Mouse (Mus musculus) testis, adult 2 months (tissue): ENCODE data around the gene Palm2. TPM values are rescaled to one million over a fixed set of nuclear protein-coding genes. Genes with fewer than 3 reads are reported as not detected.

Experiments
- H3K27ac ChIP-seq: fragments of 200-500 bp; 2 replicates; pipeline ENCODE4 v1.5.1; 2012; ENCODE audit warnings: low read depth, low read length; ENCODE audit not compliant: control insufficient read depth, insufficient read depth
- H3K27me3 ChIP-seq: fragments of 200-500 bp; 2 replicates; pipeline ENCODE4 v1.6.1; 2012; ENCODE audit warnings: mild to moderate bottlenecking, low read length, moderate library complexity; ENCODE audit not compliant: control insufficient read depth, insufficient read depth
- H3K36me3 ChIP-seq: fragments of 200-500 bp; 2 replicates; pipeline ENCODE4 v1.6.1; 2012; ENCODE audit warnings: mild to moderate bottlenecking, low read length; ENCODE audit not compliant: control insufficient read depth, insufficient read depth
- H3K4me1 ChIP-seq: fragments of 200-500 bp; 2 replicates; pipeline ENCODE4 v1.6.1; 2012; ENCODE audit warnings: low read length; ENCODE audit not compliant: control insufficient read depth, insufficient read depth
- H3K4me3 ChIP-seq: fragments of 200-500 bp; 2 replicates; pipeline ENCODE4 v1.5.1; 2012; ENCODE audit warnings: low read depth, mild to moderate bottlenecking, low read length, moderate library complexity, mixed read lengths; ENCODE audit not compliant: control insufficient read depth
- CTCF ChIP-seq: fragments of 200-500 bp; IDR thresholded peaks from 2 replicates; pipeline ENCODE4 v1.5.1; 2012; ENCODE audit warnings: low read depth, mild to moderate bottlenecking, inconsistent platforms, low read length, moderate library complexity; ENCODE audit not compliant: control insufficient read depth, insufficient read depth, insufficient replicate concordance
- POLR2A ChIP-seq: fragments of 200-500 bp; IDR thresholded peaks from 2 replicates; pipeline ENCODE4 v1.6.1; 2012; ENCODE audit warnings: low read depth, mild to moderate bottlenecking, inconsistent platforms, low read length, moderate library complexity; ENCODE audit not compliant: control insufficient read depth
- polyA plus RNA-seq: library from polyadenylated mRNA; depleted of rRNA; stranded (reverse); fragments of >200 nt; gene quantifications from 2 replicates; pipeline ENCODE4 v1.2.3, GENCODE M21; 2012

Palm2 gene
- polyA plus RNA-seq, 1 experiment = 0.63 TPM

DNA sequence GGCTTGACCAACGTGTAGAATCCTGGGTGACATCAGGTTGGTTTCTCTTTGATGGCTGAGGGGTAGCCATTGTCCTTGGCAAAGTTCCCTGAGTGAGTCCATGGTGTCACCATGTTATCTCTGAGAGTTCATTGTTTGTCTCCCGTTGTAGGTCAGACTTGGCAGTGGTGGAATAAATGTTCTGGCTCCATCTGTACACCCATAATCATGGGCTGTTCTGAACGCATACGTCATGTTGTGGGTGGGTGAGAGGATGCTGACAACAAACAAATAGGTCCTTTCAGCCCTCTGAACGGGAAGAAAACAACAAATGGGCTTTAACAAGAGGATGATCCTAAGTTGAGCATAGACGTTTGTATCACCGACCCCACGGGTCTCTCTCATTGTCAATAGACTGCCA is 5.7 kb upstream of the Palm2 start:
- Histone ChIP-seq H3K4me1 (no peaks in the 10 kb centered on the region), H3K27me3 (no peaks in the 10 kb centered on the region), H3K27ac (no peak overlapping the region), H3K36me3 (no peaks in the 10 kb centered on the region), H3K4me3 (no peak overlapping the region)
- no peak for TF ChIP-seq POLR2A
- TF ChIP-seq CTCF = no peak

DNA sequence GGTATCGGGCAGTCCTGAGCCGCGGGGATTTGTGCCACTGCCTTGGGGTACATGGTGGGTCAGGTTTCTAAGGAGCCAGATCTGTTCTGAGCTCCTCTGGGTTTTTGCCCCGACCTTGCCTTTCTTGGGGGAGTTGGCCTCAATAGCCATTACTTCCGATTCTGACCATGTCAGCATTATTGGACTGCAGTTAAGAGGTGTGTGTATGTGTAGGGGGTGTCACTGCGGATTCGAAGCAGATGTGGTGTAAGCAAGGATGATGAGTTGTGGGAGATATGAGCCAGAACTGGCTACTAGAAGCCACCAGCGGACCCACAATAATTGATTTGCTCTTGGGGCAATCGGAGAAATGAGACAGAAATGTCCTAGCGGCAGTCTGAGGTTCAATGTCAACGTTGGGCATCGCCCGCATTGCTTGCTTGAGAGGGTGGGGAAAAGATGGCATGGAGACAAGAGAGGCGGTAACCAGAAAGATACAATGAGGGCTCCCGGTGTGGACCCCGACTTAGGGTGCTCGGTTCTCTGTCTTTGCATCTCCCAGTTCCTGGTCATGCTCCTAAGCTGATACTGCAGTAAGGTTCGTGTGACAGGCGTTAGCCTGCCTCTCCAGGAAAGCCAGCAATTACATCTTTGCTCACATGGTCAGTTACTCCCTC is 786 bp downstream of the Palm2 start:
- no peaks in the 10 kb centered on the region for H3K27me3 ChIP-seq

GRCm38 (mm10) chr4:57436286-57436685 is 2.2 kb downstream of the Palm2 start:
- Histone ChIP-seq H3K36me3 (no peaks in the 10 kb centered on the region), H3K27me3 (no peaks in the 10 kb centered on the region), H3K27ac (no peak overlapping the region), H3K4me3 (no peak overlapping the region), H3K4me1 (peaks cover 10% of the 10 kb centered on the region)
- TF ChIP-seq CTCF (no peak), POLR2A (no peak)

More for the DNA sequence above, 786 bp downstream of the Palm2 start:
- Histone ChIP-seq H3K36me3 (no peaks in the 10 kb centered on the region), H3K4me1 (peaks cover 10% of the 10 kb centered on the region), H3K4me3 (peak overlapping the region; percentile 63), H3K27ac (no peak overlapping the region)
- TF ChIP-seq CTCF (no peak), POLR2A (no peak)

- Histone ChIP-seq H3K4me3 (no peak overlapping the region), H3K4me1 (no peaks in the 10 kb centered on the region), H3K36me3 (no peaks in the 10 kb centered on the region), H3K27ac (no peak overlapping the region), H3K27me3 (no peaks in the 10 kb centered on the region)
- TF ChIP-seq POLR2A = no peak
- no peak for TF ChIP-seq CTCF
These were observed 12.0 kb downstream of the Palm2 start for GRCm38 (mm10) chr4:57446082-57446481.

GRCm38 (mm10) chr4:57446854-57447444 is 12.9 kb downstream of the Palm2 start:
- Histone ChIP-seq H3K4me1 (no peaks in the 10 kb centered on the region), H3K27me3 (no peaks in the 10 kb centered on the region), H3K36me3 (no peaks in the 10 kb centered on the region), H3K27ac (no peak overlapping the region), H3K4me3 (no peak overlapping the region)
- TF ChIP-seq CTCF = no peak

DNA sequence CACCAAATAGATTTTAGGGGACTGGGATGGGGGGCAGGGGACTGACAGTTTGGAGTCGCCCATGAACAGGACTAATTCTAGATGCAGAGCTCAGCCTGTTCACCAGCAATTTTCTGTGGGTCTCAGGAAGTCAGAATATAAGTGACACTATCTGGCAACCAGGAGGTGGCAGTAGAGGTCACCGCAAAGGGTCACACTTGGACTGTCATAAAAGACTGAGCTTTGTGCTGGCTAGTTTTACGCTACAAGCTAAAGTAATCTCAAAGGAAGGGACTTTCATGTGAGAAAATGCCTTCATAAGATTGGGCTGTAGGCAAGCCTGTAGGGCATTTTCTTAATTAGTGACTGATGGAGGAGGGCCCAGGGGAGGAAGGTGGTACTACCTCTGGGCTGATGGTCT is 17.8 kb downstream of the Palm2 start:
- TF ChIP-seq CTCF = no peak
- TF ChIP-seq POLR2A = no peak
- Histone ChIP-seq H3K4me1 (no peaks in the 10 kb centered on the region), H3K27ac (no peak overlapping the region), H3K36me3 (no peaks in the 10 kb centered on the region), H3K27me3 (no peaks in the 10 kb centered on the region), H3K4me3 (no peak overlapping the region)

- no peak overlapping the region for H3K4me3 ChIP-seq
- H3K36me3 ChIP-seq = no peaks in the 10 kb centered on the region
- TF ChIP-seq POLR2A (no peak), CTCF (no peak)
- no peak overlapping the region for H3K27ac ChIP-seq
- H3K27me3 ChIP-seq = no peaks in the 10 kb centered on the region
- H3K4me1 ChIP-seq = no peaks in the 10 kb centered on the region
These were observed 18.6 kb downstream of the Palm2 start for GRCm38 (mm10) chr4:57452661-57453060.

DNA sequence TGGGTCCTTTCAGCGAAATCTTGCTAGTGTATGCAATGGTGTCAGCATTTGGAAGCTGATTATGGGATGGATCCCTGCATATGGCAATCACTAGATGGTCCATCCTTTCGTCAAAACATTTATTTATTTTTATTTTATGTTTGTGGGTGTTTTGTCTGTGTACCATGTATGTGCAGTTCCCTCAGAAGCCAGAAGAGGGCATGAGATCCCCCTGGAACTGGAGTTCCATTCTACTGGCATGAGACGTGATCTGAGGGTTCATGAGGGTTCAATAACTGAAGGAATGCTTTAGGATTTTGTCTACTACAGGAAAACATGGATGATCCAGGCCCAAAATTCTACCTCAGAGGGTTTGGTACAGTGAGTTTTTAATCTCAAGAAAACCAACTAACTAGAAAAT is 28.3 kb downstream of the Palm2 start:
- H3K27me3 ChIP-seq = no peaks in the 10 kb centered on the region
- no peak overlapping the region for H3K27ac ChIP-seq
- H3K4me1 ChIP-seq = no peaks in the 10 kb centered on the region
- no peak for TF ChIP-seq POLR2A
- no peak for TF ChIP-seq CTCF
- no peak overlapping the region for H3K4me3 ChIP-seq
- H3K36me3 ChIP-seq = no peaks in the 10 kb centered on the region
